Mouse (Mus musculus) kidney, adult 2 months (tissue): ENCODE results near the gene Aak1.

ENCODE experiments used
- CTCF ChIP-seq: fragments of 200-500 bp; conservative IDR thresholded peaks from 2 replicates; pipeline ENCODE4 v1.5.1; 2011; ENCODE audit warnings: low read depth, mild to moderate bottlenecking, control low read depth, low read length, moderate library complexity, mixed read lengths; ENCODE audit not compliant: insufficient read depth, insufficient read length
- POLR2A ChIP-seq: fragments of 200-500 bp; IDR thresholded peaks from one replicate; pipeline ENCODE4 v1.6.1; 2011; ENCODE audit warnings: low read depth, low read length, control low read depth

DNA sequence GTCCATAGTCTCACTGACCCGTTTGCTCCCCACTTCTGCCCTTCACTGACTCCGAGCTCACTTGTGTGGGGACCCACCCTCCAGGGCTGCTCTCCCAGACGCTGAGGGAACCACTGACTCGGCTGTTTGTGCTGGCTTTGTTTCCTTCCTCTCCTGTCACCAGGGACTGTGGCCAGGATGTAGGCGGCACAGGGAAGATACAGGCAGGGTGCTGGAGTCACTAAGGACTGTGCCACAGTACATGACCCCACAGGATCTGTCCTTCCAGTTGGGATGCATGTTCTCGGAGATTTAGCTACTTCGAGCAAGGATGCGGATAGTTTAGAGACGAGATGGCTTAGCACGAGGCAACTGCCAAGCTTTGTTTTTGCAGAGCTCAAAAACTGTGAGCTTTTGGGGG is 25.5 kb upstream of the Aak1 start:
- TF ChIP-seq POLR2A (no peak), CTCF (no peak)
